Mouse (Mus musculus) liver, embryonic 16.5 days (tissue): Measurements from ENCODE around the gene Fbxl22. TPM values are rescaled to one million over a fixed set of nuclear protein-coding genes. Genes with fewer than 3 reads are reported as not detected.

Experiments used
- polyA plus RNA-seq: library from polyadenylated mRNA; unstranded; fragments of >200 nt; fragmentation: Nextera tagmentation; extraction: Ambion mirVana; gene quantifications from 2 replicates; pipeline ENCODE4 v1.2.1, GENCODE M21; 2015

Fbxl22 gene
- polyA plus RNA-seq, 1 experiment from 2014 or later = 1.8 TPM

Other genes with a start within 250 kb of the Fbxl22 start
- gene Herc1, start 164.1 kb downstream of the Fbxl22 start, polyA plus RNA-seq = 29.2 and 30.6 TPM in 2 replicates
- 11.9 and 14.8 TPM in 2 replicates for gene Usp3, start 78.5 kb upstream of the Fbxl22 start, polyA plus RNA-seq
- 0.08 and 0.22 TPM in 2 replicates for gene Car12, start 199.1 kb upstream of the Fbxl22 start, polyA plus RNA-seq